Mouse (Mus musculus): ENCODE measurements at regions not wholly inside any gene's neighbourhood (a gene's known extent, or its start where the extent isn't known, plus 50 kb on each side); places are given as distances from the start of the nearest gene placed in this dataset.

DNA sequence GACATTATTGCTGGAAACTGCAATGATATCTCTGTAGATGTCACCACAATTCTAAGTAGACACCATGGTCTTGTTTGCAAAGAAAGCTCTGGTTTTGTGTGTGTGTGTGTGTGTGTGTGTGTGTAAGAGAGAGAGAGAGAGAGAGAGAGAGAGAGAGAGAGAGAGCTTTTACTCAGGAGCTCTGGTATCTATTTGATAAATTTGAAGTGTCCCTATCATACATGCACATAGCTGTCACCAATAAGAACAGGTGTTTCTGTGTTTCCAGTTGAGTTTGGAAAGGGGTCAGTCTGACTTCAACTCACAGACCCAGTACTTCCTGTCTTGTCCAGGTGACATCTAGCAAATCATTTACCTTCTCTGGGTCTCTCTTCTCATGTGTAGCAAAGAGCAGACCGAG, 169.7 kb upstream of the Serpine2 start:
- no peak for DNase-seq (ENCODE audit: extremely low spot score, low spot score)

- no peak for DNase-seq (ENCODE audit: extremely low spot score, low spot score)
These were observed 169.2 kb upstream of the Serpine2 start for GRCm38 (mm10) chr1:80030224-80030623.

DNA sequence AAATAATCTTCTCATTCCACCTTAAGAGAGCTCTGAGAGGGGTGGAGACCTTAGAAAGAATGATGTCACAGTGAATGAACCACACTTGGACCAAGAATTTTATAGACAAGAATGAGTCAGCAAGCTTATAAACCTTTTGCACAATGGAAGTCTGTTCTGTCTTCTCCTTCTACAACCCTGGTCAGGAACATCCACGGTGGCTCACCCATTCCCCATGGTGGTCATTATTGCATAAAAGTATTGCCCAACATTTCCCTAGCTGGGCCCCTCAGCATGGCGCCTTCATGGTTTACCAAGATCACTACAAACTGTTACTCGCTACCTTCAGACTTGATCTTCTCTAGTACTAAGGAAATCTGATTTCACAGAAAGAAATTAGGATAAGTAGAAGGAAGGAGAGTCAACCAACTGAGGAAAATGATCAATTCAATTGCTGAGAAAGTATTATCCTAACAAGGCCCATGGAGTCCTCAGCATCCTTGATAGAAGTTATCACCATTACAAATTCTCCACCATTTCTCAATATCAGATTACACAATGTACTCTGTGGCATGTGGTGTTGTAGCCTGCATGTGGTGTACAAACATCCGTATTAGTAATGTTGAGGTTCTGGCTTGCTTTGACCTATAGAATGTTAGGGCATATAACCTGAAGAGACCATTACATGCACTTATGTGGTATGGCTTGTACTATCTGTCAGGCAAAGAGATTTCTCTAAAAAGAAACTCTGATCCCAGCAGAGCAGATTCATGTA, 165.1 kb upstream of the Serpine2 start:
- no peak for DNase-seq (ENCODE audit: extremely low spot score, low spot score)

GRCm38 (mm10) chr1:80023518-80024095, 162.6 kb upstream of the Serpine2 start:
- no peak for DNase-seq (ENCODE audit: extremely low spot score, low spot score)

GRCm38 (mm10) chr1:80021866-80022265, 160.9 kb upstream of the Serpine2 start:
- DNase-seq (ENCODE audit: extremely low spot score, low spot score): no peak

DNA sequence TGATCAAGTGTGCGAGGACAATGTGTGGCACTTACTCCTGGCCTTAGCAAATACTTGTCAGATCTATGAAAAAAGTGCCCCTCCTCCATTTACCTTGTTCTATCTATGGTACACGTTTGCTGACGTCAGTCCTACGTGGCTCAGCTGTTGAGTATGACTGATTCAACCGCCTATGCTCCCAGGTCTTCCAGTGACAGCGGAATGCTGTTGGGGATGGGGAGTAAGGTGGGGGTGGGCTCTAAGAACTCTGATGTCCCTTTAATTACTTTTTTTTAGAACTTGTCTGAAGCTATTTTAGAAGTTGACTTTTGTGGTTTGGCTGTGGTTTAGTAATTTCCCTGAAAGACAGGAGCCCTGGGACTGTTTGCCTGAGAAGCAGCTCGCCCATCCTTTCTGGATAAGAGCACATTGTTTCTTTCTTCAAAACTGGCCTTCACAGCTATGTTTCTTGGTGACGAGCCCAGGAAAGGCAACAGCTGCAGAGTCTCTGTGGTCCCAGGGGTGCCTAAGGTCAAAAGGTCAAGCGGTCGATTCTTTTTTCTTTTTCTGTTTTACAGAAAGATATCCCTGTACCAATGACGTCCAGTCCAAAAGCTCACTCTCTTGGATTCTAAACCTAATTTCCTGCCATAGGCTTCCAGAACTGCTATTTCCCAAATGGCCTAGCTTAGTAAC, 157.5 kb upstream of the Serpine2 start:
- DNase-seq (ENCODE audit: extremely low spot score, low spot score): no peak

DNA sequence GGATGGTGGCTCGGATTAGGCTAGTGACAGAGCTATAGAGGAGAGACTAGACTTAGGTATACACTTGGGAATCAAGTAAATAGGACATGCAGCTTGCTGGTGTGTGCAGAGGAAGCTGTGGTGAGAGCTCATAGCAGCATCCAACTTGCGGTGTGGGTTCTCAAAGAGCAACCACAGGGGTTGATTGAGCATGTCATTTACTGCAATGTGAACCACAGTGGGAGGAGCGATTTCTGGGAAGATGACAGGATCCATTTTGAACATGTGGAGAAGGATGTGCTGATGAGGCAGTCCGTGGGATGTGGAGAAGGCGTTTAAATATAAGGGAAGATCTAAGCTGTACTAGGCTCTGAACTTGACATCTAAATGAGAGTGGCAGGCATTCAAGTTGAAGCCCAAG, 154.5 kb upstream of the Serpine2 start:
- no peak for DNase-seq (ENCODE audit: extremely low spot score, low spot score)

DNA sequence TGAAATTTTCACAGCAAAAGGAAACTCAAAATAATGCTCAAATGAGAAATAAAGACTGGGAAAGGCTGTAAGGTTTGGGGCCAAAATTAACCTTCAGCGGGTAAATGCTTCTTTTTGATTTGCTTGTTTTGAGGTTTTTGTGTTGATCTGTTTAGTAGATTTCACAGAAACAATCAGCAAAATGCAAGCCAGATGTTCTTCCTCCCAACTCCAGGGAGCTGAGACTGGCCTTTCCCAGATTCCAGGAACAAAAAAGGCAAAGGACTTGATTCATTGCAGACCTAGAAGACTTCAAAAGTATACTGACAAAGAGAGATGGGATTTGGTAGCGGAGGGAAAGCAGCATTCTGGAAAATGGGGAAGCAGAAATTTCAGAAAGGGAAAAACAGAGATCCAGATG, 153.6 kb upstream of the Serpine2 start:
- no peak for DNase-seq (ENCODE audit: extremely low spot score, low spot score)

- no peak for DNase-seq (ENCODE audit: extremely low spot score, low spot score)
These were observed 149.7 kb upstream of the Serpine2 start for GRCm38 (mm10) chr1:80010724-80011123.

DNA sequence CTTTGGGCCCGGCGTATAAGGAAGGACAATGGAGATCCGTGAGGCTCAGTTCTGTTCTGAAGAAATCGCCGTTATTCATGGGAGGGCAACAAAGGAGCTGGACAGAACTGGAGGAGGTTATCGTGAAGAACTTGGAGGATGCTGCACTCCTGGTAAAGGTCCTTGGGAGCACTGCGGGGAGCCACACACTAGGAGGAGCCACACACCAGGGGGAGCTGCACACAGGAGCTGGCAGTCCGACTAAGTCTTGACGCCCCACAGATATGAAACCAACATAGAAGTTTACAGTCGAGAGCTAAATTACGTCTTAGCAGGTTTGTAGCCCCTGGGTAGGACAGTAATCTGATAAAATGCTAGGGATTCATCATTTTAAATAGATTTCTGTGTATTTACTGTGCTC, 138.1 kb upstream of the Serpine2 start:
- DNase-seq (ENCODE audit: extremely low spot score, low spot score): no peak

DNA sequence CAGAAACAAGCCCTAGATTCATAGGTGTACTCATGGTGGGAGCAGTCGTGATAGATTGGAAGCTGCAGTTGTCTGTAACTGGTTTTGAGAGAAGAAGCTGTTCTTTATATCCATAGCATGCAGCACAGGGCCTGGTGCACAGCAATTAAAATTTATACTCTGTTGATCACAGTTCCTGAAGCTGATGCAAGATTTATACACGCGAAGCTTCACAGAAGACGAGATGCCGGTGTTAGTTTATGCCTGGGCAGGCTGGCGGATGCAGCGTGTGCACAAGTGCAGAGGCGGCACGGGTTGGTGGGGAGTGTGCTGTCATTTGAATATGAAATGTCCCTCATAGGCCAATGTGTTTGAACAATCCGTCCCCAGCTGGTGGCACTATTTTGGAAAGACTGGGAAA, 136.9 kb upstream of the Serpine2 start:
- no peak for DNase-seq (ENCODE audit: extremely low spot score, low spot score)

DNA sequence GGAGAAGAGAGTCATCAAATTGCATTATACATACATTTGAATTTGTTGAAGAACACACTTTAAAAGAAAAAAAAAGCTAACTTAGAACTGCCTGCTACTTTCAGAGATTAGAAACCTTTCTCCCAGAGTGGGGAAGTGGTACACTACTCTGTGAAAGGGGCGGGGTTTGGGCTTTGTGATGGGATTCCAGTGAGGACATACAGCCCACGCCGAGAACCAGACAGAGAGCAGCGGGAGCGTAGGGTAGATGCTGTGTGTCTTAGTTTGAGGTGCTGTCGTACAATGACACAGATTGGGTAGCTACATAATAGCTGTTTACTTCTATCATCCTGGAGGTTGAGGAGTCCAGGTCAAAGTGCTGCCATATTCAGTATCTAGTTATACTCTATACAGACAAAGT, 136.5 kb upstream of the Serpine2 start:
- DNase-seq (ENCODE audit: extremely low spot score, low spot score): no peak

DNA sequence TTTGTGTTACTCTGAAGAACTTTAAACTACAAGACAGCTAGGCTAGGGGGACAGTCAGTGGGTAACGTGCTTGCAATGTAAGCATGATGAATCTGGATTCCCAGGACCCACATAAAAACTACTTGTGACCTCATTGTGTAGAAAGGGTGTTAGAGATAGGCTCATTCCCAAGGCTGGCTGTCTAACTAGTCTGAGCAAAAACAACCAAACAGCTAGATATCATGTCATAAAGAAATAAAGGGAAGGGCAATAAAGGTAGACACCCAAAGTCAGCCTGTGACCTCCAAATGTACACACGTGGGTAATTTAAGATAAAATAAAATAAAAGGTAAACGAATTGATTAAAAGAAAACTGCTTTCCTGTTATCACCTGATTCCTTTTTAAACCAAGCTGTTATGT, 123.7 kb upstream of the Serpine2 start:
- no peak for DNase-seq (ENCODE audit: extremely low spot score, low spot score)

- DNase-seq (ENCODE audit: extremely low spot score, low spot score): peak; percentile 23
These were observed 121.8 kb upstream of the Serpine2 start for GRCm38 (mm10) chr1:79982678-79983280.

DNA sequence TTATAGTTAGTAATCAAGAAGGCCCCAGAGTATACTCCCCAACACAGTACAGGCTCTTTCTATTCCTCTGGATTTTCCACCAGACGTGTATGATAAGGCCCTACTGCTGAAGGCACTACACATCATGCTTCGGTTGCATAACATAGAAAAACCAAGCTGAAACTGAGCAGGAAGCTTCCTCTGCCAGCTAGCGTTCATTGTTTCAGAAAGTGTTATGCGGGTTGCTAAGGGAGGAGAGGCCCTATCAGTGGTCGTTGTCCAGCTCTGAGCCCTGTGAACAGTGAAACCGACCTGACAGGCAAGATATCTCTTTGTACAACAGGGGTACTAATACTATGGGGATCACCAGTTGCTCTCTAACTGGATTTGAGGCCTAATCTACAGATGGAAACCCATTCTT, 118.9 kb upstream of the Serpine2 start:
- no peak for DNase-seq (ENCODE audit: extremely low spot score, low spot score)

- DNase-seq (ENCODE audit: extremely low spot score, low spot score): no peak
These were observed 117.2 kb upstream of the Serpine2 start for GRCm38 (mm10) chr1:79978156-79978555.

DNA sequence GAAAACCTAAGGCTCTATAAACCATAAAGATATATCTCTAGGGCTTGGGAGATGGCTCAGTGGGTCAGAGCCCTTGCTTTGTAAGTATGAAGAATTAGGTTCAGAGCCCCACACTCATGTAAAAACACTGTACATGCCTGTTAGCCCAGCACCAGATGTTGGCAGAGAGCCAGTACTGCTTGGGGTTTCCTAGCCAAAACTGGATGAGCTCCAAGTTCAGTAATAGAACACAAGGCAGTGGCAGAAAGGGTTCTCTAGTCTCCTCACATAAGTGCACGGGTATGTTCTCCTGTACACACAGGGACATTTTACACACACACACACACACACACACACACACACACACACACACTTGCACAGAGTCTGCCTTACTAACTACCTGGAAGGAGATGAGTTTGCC, 95.1 kb upstream of the Serpine2 start:
- no peak for DNase-seq (ENCODE audit: extremely low spot score, low spot score)

GRCm38 (mm10) chr1:79944231-79944630, 83.3 kb upstream of the Serpine2 start:
- DNase-seq (ENCODE audit: extremely low spot score, low spot score): no peak

DNA sequence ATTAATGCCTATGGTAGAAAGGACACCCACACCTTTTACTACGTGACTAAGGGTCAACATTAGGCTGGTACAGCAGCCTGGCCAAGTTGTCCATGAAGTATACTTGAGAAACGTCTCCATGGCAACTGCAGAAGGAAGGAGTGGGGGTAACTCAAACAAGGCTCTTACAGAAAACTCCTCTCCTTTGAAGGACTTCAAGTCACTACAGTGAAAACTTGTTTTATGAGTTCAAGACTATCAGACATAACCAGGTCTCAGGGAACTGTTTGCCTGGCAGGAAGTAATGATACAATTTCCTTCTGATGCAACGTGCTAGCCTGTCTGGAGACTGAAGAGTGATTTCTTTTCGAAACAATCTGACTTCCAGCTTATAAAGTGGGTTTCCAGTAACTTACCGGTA, 71.5 kb upstream of the Serpine2 start:
- no peak for DNase-seq (ENCODE audit: extremely low spot score, low spot score)

GRCm38 (mm10) chr1:79927740-79928139, 66.8 kb upstream of the Serpine2 start:
- DNase-seq (ENCODE audit: extremely low spot score, low spot score): no peak

GRCm38 (mm10) chr1:79925776-79926175, 64.8 kb upstream of the Serpine2 start:
- no peak for DNase-seq (ENCODE audit: extremely low spot score, low spot score)

DNA sequence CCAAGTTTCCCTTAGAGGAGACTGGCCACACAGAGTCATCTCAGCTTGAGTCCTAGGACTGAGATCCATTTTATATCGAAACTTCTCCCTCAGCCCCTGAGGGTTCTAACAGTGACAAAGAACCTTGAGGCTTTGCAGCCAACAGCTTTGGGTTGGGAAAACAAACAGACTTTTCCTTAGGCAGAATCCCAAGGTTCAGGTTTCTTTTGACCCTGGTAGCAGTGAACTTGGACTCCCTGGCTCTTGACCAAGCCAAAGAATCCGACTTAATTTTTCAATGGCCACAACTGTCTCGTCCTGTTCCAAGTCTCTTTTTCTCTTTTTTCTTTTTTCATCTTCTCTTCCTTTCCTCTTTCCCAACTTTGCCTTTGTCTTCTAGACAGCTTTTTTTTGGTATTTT, 60.9 kb upstream of the Serpine2 start:
- DNase-seq (ENCODE audit: extremely low spot score, low spot score): no peak
